Mouse (Mus musculus): ENCODE results near the gene Cyp2c23. TPM values are rescaled to one million over a fixed set of nuclear protein-coding genes. Genes with fewer than 3 reads are reported as not detected.
A peak's percentile ranks its signal among the peaks of the same experiment; 100 is the strongest.

Cyp2c23 gene
- total RNA-seq, 2 experiments from 2014 or later: 0.41 TPM; not detected in 1

DNA sequence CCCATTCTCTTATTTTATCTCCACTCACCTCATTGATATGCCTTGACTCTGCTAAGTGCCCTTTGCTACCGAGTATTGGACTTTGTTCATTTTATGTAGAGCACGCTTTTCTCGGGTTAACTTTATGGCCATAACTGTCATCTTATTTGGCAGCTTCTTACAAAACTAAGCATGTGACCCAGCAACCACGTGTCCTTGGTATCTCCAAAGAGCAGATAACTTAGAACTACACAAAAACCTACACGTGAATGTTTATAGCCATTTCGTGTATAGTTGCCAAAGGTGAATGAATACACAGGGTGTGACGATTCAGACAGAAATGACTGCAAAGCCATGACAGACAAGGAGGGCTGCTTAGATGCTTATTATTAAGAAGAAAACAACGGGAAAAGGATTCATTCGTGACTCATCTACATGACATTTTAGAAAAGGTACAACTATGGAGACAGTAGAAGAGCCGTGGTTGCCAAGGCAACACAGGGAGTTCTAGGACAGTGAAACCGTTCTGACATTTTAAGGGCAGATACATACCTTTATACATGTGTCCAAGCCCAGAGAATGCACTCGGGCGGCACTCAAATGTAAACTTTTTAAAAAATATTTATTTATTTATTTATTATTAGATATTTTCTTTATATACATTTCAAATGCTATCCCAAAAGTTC is 4.0 kb downstream of the Cyp2c23 start:
- DNase-seq (ENCODE audit: low spot score in 2 of 2): no peak

DNA sequence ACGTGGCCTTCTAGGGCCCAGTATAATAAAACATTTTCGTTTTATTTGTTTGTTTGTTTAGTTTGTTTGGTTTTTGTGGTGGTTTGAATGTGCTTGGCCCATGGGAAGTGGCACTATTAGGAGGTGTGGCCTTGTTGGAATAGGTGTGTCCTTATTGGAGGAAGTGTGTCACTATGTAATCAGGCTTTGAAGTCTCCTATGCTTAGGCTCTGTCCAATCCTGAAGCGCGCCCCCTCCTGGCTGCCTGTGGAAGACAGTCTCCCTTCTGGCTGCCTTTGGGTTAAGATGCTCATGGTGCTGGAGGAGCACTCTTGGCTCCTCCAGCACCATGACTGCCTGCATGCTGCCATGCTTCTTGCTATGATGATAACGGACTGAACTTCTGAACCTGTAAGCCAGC is 5.9 kb downstream of the Cyp2c23 start:
- no peak for DNase-seq (ENCODE audit: low spot score in 2 of 2)

DNA sequence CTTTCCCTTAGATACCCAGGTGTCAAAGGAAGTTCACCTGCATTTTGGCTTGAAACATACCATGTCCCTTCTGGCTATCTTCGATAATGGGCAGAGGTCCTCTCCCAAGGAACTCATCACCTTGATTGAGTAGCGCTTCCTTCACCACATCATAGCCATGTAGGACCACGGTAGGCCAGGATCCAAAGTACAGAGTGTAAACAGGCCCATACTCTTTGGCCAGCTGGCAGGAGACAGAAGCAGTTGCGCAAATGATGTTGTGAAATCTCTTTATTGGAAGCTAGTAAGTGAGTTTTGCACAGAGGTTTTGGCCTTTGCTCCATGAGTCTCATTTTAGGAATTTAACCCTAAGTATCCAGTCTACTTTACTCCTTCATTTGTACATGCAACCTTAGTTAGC is 7.5 kb downstream of the Cyp2c23 start:
- peak in 1 of 2 experiments; percentile 23 for DNase-seq (ENCODE audit: low spot score in 2 of 2)

DNA sequence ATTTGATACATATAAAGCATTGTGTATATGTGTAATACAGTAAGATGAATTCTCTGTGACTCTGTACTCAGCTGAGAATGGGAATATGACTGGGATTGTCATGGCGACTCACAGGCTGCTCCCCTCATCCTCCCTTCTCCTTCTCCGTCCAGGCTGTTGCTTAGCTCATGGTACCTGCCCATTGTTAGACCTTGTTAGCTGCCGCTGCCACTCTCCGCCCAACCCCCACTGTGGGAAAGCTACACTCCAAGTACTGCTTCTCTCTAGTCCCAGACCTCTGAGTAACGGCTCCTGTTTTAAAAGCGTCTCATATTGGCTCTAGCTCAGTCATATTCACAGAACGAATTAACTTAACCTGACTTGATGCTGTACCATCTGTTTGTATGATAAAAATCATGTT is 9.3 kb downstream of the Cyp2c23 start:
- no peak for DNase-seq (ENCODE audit: low spot score in 2 of 2)

DNA sequence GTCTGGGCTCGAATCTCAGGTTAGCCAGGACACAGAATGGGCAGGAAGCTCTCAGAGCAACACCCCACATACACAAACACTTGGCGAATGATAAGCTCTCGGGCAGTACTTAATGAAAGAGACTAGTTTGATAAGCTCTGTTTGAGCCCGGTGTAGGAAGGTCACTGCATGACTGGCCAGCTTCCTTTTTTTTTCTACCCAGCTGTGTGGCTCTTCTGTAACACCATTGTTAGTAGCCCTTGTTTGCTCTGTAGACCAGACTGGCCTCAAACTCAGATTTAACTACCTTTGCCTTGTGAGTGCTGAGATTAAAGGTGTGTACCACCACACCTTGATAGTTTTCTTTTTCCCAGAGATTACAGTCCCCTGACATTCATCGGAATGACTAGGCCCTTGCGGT is 15.1 kb downstream of the Cyp2c23 start:
- DNase-seq (ENCODE audit: low spot score in 2 of 2): no peak

DNA sequence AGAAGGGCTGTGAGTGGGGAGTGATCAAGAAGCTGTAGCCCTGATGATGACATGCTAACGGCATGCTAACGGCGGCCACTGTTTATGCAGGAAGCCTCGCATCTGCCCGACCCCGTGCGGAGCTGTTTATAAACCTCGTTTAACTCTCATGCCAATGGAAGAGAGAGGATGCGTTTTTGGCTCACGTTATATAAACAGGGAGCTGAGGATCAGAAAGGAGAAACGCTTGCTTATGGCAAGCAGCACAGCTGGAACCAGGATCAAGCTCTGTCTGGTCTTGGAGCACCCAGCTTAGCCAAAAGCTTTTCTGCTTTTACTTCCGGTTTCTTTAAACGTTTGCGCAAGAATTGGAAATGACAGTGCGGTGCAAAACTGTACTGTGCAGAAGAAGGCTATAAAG is 20.2 kb downstream of the Cyp2c23 start:
- DNase-seq (ENCODE audit: low spot score in 2 of 2): no peak

DNA sequence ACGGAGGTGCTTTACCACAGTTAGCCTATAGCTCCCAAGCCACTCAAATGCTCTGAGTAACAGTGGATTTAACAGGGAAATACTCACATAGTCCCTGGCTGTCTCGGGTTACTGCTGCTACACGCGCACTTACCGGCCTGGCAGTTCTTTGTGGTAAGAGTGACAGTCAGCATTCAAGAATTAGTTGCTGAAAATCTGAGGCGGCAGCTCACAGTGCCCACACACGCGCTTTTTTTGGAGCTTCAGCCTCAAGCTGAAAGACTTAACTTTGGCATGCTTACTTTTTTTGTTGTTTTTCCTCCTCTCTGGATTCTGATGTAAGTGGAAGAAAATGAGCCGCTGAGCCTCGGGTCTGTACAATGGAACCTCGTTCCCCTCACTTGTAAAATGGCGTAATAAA is 21.8 kb downstream of the Cyp2c23 start:
- no peak for DNase-seq (ENCODE audit: low spot score in 2 of 2)

DNA sequence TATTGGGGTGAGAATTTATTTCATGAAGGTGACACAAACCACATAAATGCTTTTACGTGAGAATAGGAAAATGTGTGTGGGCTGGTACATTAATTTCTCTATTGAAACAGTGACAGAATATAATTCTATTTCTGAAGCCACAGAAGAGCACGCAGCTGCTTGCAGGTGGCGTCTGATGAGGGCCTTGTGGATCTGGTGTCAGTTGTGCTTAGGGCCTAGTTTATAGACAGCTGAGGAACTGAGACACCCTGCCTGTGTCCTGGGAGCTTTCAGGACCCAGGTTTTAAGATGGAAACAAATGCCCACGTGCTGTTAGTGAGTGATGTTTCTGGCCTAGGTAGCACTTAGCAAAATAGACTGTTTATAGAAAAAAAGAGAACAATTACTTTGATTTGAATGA is 24.0 kb downstream of the Cyp2c23 start:
- DNase-seq (ENCODE audit: low spot score in 2 of 2): no peak

DNA sequence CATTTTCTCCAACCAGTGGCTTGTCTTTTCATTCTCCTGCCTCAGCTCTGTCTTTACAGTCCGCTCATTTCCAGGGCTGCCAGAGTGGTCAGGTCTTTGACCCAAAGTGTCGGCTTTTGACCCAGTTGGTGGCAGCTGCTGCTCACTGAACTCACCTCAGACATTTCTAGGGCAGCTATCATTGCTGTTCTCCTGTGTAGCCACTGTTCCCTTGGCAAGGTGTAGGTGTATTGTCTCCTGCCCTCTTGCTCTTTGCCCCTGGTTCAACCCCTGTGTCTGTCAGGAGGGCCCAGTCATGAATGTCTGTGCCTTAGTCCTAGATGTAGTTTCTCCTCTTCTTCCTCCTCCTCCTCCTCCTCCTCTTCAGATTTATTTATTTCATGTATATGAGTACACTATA is 24.7 kb downstream of the Cyp2c23 start:
- no peak for DNase-seq (ENCODE audit: low spot score in 2 of 2)

DNA sequence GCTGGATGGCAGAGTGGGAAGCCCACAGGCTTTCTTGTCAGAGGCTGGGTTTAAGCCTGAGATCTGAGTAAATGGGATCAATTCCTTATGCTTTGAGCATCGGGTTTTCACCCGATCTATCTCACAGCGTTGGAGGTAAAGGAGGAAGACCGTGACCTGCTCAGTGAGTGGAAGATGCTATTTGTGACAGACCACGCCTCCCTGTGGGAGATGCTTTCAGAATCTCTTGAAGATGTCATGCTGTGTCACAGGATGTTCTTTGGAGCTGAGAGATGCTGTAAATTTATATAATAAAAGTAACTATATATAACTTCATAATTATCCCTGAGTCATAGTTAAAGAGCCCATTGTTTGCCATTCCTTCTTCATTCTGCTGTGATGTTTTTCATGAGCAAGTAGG is 28.3 kb downstream of the Cyp2c23 start:
- no peak for DNase-seq (ENCODE audit: low spot score in 2 of 2)

DNA sequence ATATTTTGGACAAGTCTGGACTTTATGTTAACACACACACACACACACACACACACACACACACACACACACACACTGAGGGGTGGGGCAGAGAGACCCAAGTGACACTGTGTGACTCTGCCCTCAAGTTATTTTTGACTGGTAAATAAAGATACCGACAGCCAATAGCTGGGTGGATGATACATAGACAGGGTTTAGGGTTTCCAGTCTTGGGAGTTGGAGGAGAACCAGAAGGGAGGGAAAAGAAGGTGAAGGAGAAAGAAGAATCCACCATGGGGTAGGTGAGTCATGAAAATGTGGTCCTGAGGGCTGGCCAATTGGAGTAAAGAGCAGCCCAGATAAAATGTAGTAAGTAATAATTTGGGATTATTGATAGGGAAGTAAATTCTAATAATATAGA is 28.9 kb downstream of the Cyp2c23 start:
- DNase-seq (ENCODE audit: low spot score in 2 of 2): no peak

DNA sequence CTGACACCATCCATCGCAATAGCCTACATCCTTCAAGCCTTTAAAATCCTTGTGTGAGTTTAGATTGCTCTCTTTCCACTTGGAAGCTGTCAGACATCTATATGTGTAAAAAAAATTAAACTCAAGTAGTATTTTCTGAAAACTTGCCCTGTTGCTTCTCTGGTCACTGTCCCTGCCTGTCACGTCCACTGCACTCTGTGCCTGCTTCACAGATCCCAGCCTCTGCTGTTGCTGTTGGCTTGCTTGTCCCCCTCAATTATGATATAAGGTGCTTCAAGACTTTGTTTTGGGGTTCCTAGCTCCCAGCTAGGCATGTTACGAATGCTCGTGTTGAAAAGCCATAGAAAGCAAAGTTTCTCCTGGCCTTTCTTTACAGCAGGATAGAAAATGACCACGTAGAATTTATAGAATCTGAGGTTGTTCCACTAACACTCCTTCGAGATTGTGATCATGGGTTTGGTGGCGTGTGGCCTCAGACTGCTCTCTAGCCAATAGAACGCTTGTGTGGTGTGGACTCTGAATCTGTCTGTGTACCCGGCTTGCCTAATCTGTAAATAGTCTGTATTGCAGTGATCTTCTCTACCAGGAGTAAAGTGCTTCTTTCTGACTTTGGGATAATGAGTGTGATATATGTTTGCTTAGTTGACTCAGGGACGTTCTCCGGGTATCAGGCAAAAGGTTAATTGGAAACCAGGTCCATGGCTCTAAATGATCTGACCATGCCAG is 30.0 kb downstream of the Cyp2c23 start:
- DNase-seq (ENCODE audit: low spot score in 2 of 2): no peak

DNA sequence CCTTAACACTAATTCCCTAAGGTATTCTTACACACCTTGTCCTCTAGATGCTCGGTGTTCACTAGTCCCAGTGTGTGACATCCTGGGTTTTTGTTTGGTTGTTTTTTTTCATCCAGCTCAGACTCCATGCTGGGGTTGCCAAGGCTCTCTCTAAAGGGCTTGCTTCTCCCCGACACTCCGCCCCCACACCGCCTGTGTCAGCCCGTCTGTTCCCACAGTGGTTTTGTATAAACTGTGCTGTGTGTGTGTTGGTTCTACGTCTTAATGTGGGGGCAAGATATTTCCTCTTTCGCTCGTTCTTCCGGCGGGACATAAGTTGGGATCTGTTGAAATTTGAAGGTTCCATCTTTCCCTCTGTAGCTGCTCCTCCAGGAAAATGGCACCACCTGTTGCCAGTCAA is 30.9 kb downstream of the Cyp2c23 start:
- DNase-seq (ENCODE audit: low spot score in 2 of 2): no peak

DNA sequence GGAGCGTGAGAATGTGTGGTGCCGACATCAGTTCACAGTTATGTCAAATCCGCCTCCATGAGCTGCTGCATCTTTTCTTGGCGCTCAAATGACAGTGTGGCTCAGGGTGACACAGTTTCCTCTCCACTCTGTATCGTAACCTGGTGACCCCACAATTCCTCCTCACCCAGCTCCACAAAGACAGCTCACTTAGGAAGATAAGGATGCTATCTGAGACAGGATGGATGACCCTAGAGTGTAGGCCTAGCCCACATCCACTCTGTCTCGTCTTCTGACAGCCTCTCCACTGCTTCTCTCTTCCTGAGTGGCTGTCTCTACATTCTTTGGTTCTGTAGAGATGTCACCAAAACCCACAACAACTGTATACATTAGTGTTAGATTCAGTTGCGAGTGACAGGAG is 33.6 kb downstream of the Cyp2c23 start:
- no peak for DNase-seq (ENCODE audit: low spot score in 2 of 2)

DNA sequence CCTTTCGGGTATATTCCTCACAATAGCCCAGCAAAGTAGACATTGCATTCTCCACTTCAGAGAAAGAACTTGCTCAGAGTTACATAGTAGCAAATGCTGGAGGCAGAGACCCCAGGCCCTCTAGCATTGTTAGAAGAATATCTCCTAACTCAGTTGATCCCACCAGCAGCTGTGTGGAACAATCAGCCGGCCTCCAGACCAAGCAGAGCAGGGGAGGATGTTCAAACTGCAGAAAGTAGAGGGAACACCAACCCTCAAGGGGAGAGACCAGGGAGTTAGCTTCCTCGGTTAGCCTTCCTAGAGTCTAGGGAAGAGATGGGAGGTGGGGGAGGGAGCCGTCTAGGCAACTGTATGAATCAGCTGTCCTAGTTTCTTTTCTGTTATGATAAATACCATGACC is 36.5 kb downstream of the Cyp2c23 start:
- DNase-seq (ENCODE audit: low spot score in 2 of 2): no peak

DNA sequence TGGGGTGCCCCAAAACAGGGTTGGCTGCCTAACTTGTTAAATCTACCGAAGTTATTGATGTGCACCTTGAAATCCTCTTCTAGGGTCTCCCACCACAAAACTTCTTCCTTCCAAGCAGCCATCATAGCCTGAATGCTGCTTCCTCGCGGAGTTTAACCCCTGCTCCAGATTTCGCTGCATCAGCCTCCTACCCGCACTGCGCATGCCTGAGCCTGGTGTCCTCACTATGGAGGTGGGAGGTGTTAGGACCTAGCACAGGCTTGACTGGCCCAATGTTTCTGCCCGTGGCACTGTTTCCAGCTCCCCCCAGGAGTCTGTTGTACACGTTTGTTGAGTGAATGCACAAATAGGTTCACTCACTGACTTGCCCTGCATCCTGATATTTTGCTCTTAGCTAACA is 38.6 kb downstream of the Cyp2c23 start:
- no peak for DNase-seq (ENCODE audit: low spot score in 2 of 2)

DNA sequence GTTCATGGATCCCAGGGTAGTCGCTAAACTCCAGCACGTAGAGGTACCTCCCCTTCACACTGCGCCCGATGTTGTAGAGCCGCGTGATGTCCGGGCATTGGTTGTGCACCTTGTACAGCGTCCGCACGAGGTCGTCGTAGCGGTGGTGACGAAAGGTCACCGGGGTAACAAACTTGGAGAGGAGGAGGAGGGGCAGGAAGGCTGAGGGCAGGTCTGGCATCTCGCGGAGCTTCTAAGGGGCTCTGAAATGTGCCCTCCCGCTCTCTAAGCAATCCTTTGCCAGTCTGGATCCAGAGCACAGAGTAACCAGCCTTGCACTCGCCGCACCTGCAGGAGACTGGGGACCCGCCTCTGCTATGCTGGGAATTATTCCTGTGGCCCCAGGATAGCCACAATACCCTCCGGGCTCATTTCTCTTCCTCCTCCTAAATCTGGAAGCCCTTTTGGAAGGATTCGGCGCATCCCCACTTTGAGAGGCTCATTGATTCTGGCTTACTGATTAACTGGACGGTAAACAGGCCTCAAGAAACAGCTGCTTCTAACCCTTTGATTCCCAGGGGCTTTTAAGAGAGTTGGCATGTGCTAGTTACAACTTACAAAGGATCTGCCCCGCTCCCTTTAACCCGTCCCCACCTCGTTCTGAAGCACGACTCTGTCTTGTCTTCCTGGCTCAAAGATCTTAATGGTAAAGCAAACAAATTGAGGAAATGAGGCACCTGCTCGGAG is 42.8 kb downstream of the Cyp2c23 start, which contains the start of gene Cpn1:
Gene Cpn1, minus strand, starts transcription at position 488 of the 726 bp plus-strand sequence.
- DNase-seq (ENCODE audit: low spot score in 2 of 2): no peak

DNA sequence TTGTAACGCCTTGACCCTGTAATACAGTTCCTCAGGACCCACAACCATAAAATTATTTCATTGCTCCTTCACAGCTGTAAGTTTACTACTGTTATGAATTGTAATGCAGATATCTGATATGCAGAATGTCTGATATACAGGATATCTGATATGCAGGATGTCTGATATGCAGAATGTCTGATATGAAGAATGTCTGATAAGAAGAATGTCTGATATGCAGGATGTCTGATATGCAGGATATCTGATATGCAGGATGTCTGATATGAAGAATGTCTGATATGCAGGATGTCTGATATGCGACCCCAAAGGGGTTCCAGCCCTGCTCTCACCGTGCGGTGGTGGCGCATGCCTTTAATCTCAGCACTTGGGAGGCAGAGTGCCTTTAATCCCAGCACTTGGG is 47.0 kb downstream of the Cyp2c23 start:
- DNase-seq (ENCODE audit: low spot score in 2 of 2): no peak

DNA sequence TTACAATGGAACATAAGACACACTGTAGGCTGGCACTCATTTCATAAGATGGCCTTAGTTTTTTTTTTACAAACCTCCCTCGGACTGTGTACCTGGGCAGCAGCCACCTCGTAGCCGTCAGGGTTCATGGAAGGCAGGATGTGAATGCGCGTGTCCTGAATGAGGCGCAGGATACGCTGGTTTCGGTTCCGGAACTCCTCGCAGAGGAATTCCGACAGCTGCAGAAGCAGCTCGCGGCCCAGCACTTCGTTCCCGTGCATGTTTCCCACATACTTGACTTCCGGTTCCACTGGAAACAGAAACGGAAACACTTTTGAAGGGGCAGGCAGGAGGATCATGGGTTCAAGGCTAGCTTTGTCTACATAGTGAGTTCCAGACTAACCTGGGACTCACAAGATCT is 48.3 kb downstream of the Cyp2c23 start:
- no peak for DNase-seq (ENCODE audit: low spot score in 2 of 2)

DNA sequence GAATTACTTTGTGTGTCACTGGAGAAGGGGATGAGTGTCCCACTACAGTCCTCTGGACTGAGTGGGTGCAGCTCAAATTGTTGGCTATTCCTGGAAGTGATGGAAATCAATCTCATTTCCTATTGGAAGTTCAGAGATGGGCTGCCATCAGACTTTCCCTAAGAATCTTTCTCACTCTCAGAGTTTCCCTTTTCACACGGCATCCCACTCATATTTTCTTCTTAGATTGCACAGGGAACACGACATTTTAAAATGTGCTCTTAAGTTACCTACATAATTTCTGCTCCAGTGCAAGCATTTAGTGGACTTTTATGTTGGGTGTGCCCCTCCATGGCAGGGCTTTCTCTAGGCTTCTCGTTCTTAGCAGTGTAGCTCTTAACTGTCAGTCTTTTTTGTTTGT is 51.2 kb downstream of the Cyp2c23 start:
- no peak for DNase-seq (ENCODE audit: low spot score in 2 of 2)

DNA sequence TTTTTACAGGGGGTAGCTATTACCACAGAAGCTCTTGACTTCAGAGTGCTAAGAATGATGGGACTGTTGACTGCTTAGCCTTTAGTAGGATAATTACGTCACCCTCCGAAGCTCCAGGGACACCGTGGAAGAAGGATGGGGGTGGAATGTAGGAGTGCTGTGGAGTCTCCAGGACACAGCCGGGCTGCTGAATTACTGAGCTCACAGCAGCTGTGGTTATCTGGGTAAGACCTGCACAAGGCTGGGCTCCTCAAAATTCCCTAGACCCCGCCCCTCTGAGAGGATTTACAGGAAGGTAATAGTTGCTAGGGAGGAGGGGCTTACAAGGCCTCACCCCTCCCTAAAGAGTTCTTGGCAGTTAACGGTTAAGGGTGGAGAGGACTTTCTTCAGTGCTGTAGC is 52.3 kb downstream of the Cyp2c23 start:
- no peak for DNase-seq (ENCODE audit: low spot score in 2 of 2)

DNA sequence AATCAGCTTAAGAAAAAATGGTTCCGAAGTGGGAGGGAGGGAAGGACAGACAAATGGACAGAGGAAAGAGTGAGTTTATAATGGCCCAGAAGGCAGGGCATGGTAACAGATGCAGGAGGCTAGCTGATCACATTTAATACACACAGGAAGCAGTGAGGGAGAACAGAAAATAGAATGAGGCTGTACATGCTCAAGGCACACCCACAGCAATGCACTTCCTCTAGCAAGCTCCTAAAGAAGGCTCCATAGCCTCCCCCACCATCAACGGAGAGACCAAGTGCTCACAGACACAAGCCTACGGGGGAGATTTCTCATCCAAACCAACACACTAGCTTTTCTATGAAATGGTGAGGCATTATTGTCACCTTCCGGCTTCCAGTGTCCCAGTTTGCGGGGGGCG is 54.8 kb downstream of the Cyp2c23 start:
- DNase-seq (ENCODE audit: low spot score in 2 of 2): no peak

Data from gastrocnemius, postnatal 4 days (tissue).